Mouse (Mus musculus) erythroid progenitor cell, adult 5-6 weeks (primary cell): ENCODE results near the gene Blnk. TPM values are rescaled to one million over a fixed set of nuclear protein-coding genes. Genes with fewer than 3 reads are reported as not detected.

Experiments used
- ATAC-seq: replicated peaks from 2 replicates; pipeline ENCODE4 v1.8.0; 2016; ENCODE audit warnings: moderate number of reproducible peaks, mild to moderate bottlenecking, moderate TSS enrichment, inconsistent platforms; ENCODE audit not compliant: poor library complexity, low FRiP score, severe bottlenecking
- total RNA-seq, 2 experiments: library from RNA; stranded (forward) in 1 of 2; stranded (reverse) in 1 of 2; fragments of 150-400 nt in 1 of 2; fragments of 186-747, 209-891 nt in 1 of 2; gene quantifications; 2 replicates each; pipeline versions ENCODE4 v1.2.3 to v1.2.4; 2015 to 2017; ENCODE audit warnings: low replicate concordance in 2 of 2

Blnk gene
- total RNA-seq, 2 experiments from 2014 or later: 5.2 to 18.9 TPM

DNA sequence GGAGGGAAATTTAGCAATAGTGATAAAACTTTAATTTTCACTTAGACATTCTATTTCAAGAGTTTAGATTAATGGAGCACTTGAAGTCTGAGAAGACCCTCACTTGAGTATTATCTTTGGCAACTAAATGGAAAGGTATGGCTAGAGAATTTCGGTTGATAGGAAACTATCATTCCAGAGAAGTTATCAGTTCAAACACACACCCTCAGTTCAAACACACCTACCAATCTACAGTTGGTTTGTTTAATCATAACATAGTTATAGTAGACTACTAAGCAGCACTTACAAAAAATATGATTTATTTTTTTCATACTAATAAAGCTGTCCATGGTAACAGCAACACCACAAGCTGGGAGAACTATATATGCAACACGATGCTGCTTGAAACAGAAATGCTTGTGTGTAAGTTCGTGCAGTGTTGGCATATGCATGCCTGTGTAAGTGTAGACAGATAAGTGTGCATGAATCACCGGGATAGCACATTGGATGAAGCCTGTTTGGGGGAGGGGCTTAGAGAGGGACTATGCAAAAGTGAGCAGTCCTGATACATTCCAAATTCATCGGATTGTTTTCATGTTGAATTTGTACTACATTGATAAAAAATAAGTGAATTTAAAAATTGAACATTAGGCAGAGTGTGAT is 22.9 kb downstream of the Blnk start:
- no peak for ATAC-seq

GRCm38 (mm10) chr19:40970775-40971174 is 23.6 kb downstream of the Blnk start:
- ATAC-seq: no peak

DNA sequence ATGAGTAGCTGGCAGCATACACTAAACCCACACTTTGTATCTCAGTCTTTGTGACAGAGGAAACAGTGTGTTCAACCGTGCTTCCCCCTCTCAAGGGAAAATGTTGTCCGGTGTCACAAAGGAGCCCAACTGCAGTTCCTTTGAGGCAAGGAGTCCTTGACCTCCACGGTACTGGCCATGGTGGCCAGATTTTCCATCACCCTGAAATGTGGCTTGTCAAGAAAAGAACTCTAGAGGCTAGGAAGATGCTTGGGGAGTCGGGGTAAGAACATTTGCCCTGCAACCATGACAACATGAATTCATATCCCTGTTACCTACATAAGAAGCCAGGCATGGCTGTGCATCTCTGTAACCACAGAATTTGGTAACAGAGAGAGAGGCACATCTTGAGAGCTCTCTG is 24.0 kb downstream of the Blnk start:
- no peak for ATAC-seq

- no peak for ATAC-seq
These were observed 29.1 kb downstream of the Blnk start for GRCm38 (mm10) chr19:40964936-40965850.

DNA sequence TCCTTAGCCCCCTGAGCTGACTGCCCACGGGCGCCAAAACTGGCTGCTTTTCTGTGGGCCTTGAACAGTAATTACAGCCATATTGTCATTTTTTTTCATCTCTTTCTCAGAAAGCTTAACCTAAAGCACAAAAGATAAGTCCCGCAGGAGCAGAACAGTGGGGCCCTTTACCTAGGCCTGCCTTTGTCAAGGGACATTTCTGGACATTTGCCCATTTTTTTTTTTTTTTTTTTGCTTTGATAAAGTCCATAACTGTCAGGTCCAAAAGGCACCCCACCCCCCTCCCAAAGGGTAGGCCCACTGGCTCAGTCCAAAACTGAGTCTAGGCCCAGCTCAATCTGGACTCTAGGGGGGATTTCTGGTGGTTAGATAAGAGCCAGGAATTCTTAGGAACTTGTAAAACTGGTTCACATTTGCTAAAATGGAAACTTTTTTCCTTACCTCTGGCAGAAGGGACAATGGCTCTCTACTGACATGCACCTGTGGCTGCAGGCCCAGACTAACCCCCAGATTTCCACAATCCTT is 29.9 kb downstream of the Blnk start:
- ATAC-seq: no peak

DNA sequence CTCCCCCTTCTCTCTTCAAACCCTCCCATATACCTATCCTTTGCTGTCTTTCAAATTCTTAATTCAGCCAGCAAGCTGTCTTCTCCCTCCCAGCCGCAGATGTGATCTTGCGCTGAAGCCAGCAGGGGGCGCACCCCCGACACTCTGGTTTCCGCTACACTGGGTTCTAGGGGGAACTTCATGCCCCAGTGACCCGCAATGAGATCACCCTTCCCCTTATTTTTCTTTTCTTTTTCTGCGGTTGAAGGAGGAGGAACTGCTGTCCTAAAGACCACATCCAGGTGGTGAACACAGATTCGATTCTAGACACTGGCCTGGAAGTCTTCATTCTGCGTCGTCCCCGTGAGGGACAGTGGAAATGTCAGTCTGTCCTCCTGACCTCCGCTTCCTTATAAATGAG is 31.3 kb downstream of the Blnk start:
- peak; percentile 70 for ATAC-seq

GRCm38 (mm10) chr19:40958981-40959380 is 35.4 kb downstream of the Blnk start:
- ATAC-seq: no peak

DNA sequence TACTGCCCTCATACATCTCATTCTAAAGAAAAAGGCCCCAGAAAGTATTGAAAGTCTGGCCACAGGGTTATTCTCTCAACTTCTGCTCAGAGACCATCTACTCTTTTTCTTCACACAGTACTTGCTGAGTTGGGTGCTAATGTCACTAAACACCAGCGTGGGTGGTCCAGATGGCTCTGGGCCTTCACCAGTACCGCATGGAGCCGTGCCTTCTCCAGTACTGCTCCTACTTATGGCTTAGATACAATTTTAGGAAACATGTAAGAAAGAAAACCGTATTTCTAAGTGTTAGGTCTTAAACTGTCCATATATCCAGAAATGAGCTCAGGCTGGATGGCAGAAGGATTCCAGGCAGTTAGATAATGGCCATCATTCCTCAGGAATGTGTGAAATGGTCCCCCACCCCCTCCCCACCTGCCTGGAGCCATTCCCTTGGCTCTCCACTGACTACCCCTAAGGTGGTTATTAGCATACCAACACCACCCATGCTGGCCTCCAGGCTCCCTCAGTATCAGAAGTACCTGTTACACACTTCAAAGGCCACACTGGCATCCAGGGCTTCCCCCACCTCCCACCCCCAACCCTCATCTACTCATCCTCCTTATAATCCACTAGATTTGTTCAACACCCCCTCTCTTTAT is 47.3 kb downstream of the Blnk start:
- no peak for ATAC-seq

GRCm38 (mm10) chr19:40943552-40943951 is 50.8 kb downstream of the Blnk start:
- no peak for ATAC-seq

- no peak for ATAC-seq
These were observed 58.3 kb downstream of the Blnk start for GRCm38 (mm10) chr19:40936038-40936437.

- no peak for ATAC-seq
These were observed 59.0 kb downstream of the Blnk start for GRCm38 (mm10) chr19:40935376-40935775.

DNA sequence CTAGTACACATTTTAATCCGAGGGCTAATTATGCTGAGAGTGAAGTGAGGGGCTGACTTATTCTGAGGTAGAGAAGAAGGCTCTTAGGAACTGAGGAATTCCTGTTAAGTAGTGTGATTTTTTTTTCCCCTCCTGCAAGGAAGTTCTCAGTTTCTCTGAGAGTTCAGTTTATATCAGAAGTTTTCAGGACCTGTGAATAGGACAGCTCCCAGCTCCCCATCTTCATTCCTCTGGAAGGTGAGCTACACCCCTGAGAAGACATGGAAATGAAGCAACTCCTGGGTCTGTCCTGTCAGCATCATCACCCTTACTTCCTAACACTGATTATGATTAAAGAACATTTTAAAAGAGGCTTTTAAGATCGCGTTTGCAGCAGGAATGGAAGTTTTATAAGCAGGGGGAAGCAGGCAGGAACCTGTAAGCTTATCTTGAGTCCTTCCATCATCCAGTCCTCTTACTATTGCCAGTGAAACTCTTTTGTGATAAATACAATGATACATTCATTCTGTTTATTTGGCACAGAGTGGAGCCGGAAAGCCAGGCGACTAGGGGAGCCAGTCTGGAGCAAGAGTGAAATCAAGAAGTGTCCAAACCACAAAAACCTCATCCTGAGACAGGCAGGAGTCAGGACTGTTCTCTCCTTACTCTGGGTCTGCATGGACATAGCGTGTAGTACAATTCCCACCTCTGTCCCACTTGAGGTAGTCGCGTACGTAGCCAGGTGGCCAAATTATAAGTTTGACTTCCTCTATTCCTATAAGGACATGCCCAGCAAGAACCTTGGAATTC is 62.6 kb downstream of the Blnk start:
- ATAC-seq: no peak

DNA sequence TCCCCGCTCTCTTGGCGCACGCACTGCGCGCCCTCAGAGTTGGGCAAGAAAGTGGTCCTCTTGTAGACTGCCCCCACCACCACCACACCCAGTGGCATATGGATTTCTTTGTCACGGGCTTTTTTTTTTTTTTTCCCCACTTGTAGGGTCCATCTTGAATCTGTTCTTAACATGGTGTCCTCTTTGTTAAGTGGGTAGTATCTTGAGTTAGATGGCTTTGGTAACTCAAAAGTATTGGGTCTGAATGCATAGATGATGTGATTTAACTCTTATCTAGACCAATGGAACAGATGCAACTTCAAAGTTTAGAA is 99.0 kb downstream of the Blnk start:
- ATAC-seq: no peak

DNA sequence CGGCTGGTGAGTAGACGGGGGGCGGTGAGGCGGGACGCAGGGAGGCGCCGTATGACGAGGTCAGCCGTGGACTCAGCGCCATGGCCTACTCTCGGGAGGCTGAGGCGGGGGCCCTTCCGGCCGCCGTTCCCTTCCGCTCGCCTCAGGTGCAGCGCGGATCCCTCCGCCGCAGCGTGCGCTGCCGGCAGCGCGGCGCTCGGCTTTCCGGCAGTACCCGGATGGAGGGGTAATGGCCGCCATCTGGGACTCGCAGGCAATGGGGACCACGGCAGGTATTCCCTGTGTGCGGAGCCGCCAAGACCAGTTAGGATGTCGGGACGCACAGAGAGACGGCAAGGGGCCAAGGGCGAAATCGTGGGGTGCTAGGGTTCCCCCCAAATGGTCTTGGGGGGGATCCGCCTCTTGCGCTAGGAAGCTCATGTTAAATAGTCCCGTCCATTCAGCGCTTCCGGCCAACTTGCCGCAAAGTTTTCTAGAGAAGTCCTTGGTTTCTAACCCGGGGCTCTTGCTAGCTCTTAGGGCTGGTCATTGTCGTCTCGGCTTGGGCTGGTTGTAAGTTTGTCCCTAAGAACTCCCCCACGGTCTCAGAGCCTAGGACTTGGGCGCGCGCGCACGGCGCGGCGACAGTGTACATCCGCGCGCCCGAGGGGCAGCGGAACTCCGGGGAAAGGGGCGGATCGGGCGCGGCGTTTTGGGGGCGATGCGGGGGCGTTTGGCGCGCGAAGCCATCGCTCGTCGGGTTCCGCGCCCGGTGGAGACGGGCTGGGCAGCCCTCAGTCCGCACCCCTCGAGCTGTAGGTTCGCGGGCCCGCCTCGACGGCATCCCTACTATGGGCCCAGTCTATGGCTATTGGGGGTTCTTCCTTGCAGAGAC is 99.6 kb downstream of the Blnk start, which contains the start of gene Zfp518a:
Zfp518a (plus strand) TSS at position 187 of the 874 bp plus-strand sequence.
- peak; percentile 96 for ATAC-seq

GRCm38 (mm10) chr19:40894071-40894506 is 100.2 kb downstream of the Blnk start:
- ATAC-seq: peak; percentile 40

DNA sequence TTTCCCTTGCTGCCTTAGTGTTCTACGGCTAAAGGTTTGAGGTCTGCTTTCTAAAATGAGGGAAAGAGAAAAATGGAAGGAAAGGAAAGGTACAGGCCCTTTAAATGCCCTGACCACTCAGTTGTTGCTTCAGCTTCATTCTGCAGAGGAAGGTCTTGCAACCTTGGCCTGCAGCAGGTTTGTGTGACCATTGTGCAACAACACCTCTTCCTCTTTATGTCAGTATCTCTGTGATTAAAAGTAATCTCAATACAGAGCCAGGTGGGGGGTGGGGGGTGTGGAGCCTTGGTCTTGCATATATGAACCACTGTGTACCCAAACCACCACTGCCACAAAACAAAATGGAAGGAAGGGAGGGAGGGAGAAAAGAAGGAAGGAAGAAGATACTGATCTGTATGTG is 105.4 kb downstream of the Blnk start:
- no peak for ATAC-seq

GRCm38 (mm10) chr19:40881700-40882099 is 112.6 kb downstream of the Blnk start:
- ATAC-seq: no peak
